Mouse (Mus musculus) hindbrain, postnatal 0 days (tissue): ENCODE results near the gene Cstf2t. TPM values are rescaled to one million over a fixed set of nuclear protein-coding genes. Genes with fewer than 3 reads are reported as not detected.

Experiments used
- ATAC-seq: fragments of 200-750 bp; cut with Nextera tagmentation; 2 replicates; pipeline ENCODE4 v1.8.0; 2017; ENCODE audit warnings: mild to moderate bottlenecking, moderate TSS enrichment, moderate library complexity
- DNase-seq: peaks from one replicate; pipeline ENCODE4 v3.0.0-alpha.2; 2015; ENCODE audit warnings: low spot score
- H3K27ac ChIP-seq: fragments of 300-500 bp; sonication (generic); 2 replicates; pipeline ENCODE4 v1.5.1; 2014; ENCODE audit warnings: mild to moderate bottlenecking
- H3K27me3 ChIP-seq: fragments of 300-500 bp; sonication (generic); 2 replicates; pipeline ENCODE4 v1.6.1; 2014; ENCODE audit warnings: low read length, mixed read lengths; ENCODE audit not compliant: insufficient read depth
- H3K36me3 ChIP-seq: fragments of 300-500 bp; sonication (generic); 2 replicates; pipeline ENCODE4 v1.6.1; 2014; ENCODE audit warnings: low read length, mixed read lengths; ENCODE audit not compliant: insufficient read depth
- H3K4me1 ChIP-seq: fragments of 300-500 bp; sonication (generic); 2 replicates; pipeline ENCODE4 v1.6.1; 2014; ENCODE audit warnings: antibody characterized with exemption, low read length, mixed read lengths; ENCODE audit not compliant: insufficient read depth
- H3K4me2 ChIP-seq: fragments of 300-500 bp; sonication (generic); 2 replicates; pipeline ENCODE4 v1.6.1; 2014; ENCODE audit warnings: low read depth, mild to moderate bottlenecking, low read length, moderate library complexity, mixed read lengths
- H3K4me3 ChIP-seq: fragments of 300-500 bp; sonication (generic); 2 replicates; pipeline ENCODE4 v1.5.1; 2014; ENCODE audit warnings: low read length
- H3K9ac ChIP-seq: fragments of 300-500 bp; sonication (generic); replicated peaks from 2 replicates; pipeline ENCODE4 v1.6.1; 2014; ENCODE audit warnings: mild to moderate bottlenecking, low read length, moderate library complexity, mixed read lengths
- H3K9me3 ChIP-seq: fragments of 300-500 bp; sonication (generic); 2 replicates; pipeline ENCODE4 v1.6.1; 2016; ENCODE audit warnings: low read length, mixed read lengths
- CTCF ChIP-seq: IDR thresholded peaks from 2 replicates; pipeline ENCODE4 v1.5.1; 2016; ENCODE audit warnings: antibody characterized with exemption, control low read depth, low read depth
- WGBS: fragments of 180-500 bp; shearing (Covaris S2); extraction: QIAGEN DNeasy Blood & Tissue Kit; methylation state at CpG from one replicate; pipeline ENCODE4 v1.1.7; 2014; 5-methylcytosine and 5-hydroxymethylcytosine counted together
- polyA plus RNA-seq: library from polyadenylated mRNA; unstranded; fragments of >200 nt; fragmentation: Nextera tagmentation; extraction: Ambion mirVana; gene quantifications from 2 replicates; pipeline ENCODE4 v1.2.1, GENCODE M21; 2015
- total RNA-seq: library from RNA; depleted of rRNA; stranded (reverse); fragments of >200 nt; gene quantifications from 2 replicates; pipeline ENCODE4 v1.2.3, GENCODE M21; 2014

Gene Cstf2t
- total and polyA plus RNA-seq, 2 experiments from 2014 or later: 52.1 to 58.1 TPM

- peak overlapping the region; percentile 47 for H3K4me2 ChIP-seq
- no peaks in the 10 kb centered on the region for H3K36me3 ChIP-seq
- H3K27me3 ChIP-seq: no peaks in the 10 kb centered on the region
- ATAC-seq (peak; percentile 67), DNase-seq (peak; percentile 50)
- TF ChIP-seq CTCF: no peak
- peak overlapping the region; percentile 35; the same call in 1 of the 2 replicates for H3K9ac ChIP-seq
- no peaks in the 10 kb centered on the region for H3K9me3 ChIP-seq
- 28% methylated on average over 24 of the region's 24 CpGs for WGBS
- H3K27ac ChIP-seq: peak overlapping the region; percentile 33
- peak overlapping the region; percentile 18 for H3K4me3 ChIP-seq
- H3K4me1 ChIP-seq: peaks cover 5% of the 10 kb centered on the region; the same call in 1 of the 2 replicates
Observed at GRCm38 (mm10) chr19:31073959-31074716, 8.5 kb upstream of the Cstf2t start.

- no peak for DNase-seq
- H3K27ac ChIP-seq: peak overlapping the region; percentile 33
- peak overlapping the region; percentile 35; the same call in 1 of the 2 replicates for H3K9ac ChIP-seq
- H3K4me2 ChIP-seq: peak overlapping the region; percentile 47
- ATAC-seq: 0 out of 2 replicates have a peak, but pooled peaks have one; percentile 29
- TF ChIP-seq CTCF: no peak
- H3K36me3 ChIP-seq: no peaks in the 10 kb centered on the region
- 4% methylated on average over 3 of the region's 3 CpGs for WGBS
- H3K4me3 ChIP-seq: peak overlapping the region; percentile 18
- H3K4me1 ChIP-seq: peaks cover 5% of the 10 kb centered on the region; the same call in 1 of the 2 replicates
- H3K9me3 ChIP-seq: no peaks in the 10 kb centered on the region
- H3K27me3 ChIP-seq: no peaks in the 10 kb centered on the region
Observed at GRCm38 (mm10) chr19:31074717-31075063, 7.9 kb upstream of the Cstf2t start.

GRCm38 (mm10) chr19:31076106-31076505 lies 6.5 kb upstream of the Cstf2t start:
- no peak overlapping the region for H3K9ac ChIP-seq
- WGBS: 78% methylated on average over 4 of the region's 4 CpGs
- no peak for TF ChIP-seq CTCF
- H3K4me3 ChIP-seq: no peak overlapping the region
- no peaks in the 10 kb centered on the region for H3K36me3 ChIP-seq
- peaks cover 5% of the 10 kb centered on the region; the same call in 1 of the 2 replicates for H3K4me1 ChIP-seq
- no peak for ATAC-seq
- H3K27ac ChIP-seq: no peak overlapping the region
- DNase-seq: no peak
- no peaks in the 10 kb centered on the region for H3K27me3 ChIP-seq
- no peak overlapping the region for H3K4me2 ChIP-seq
- no peaks in the 10 kb centered on the region for H3K9me3 ChIP-seq

- peaks cover 5% of the 10 kb centered on the region for H3K4me1 ChIP-seq
- DNase-seq (no peak), ATAC-seq (no peak)
- H3K27ac ChIP-seq: no peak overlapping the region
- no peak overlapping the region for H3K4me2 ChIP-seq
- TF ChIP-seq CTCF: no peak
- no peaks in the 10 kb centered on the region for H3K27me3 ChIP-seq
- 39% methylated on average over 3 of the region's 3 CpGs for WGBS
- no peaks in the 10 kb centered on the region for H3K9me3 ChIP-seq
- no peak overlapping the region for H3K9ac ChIP-seq
- no peaks in the 10 kb centered on the region for H3K36me3 ChIP-seq
- H3K4me3 ChIP-seq: no peak overlapping the region
Observed at GRCm38 (mm10) chr19:31078241-31078640, 4.4 kb upstream of the Cstf2t start.

GRCm38 (mm10) chr19:31082226-31082625 lies 411 bp upstream of the Cstf2t start:
- Histone ChIP-seq H3K4me2 (peak overlapping the region; percentile 64), H3K36me3 (peaks cover 10% of the 10 kb centered on the region; the same call in 1 of the 2 replicates), H3K27me3 (no peaks in the 10 kb centered on the region), H3K4me3 (peak overlapping the region; percentile 64), H3K9ac (peak overlapping the region; percentile 45; the same call in 1 of the 2 replicates), H3K9me3 (no peaks in the 10 kb centered on the region), H3K27ac (peak overlapping the region; percentile 65), H3K4me1 (peaks cover 17% of the 10 kb centered on the region; the same call in 1 of the 2 replicates)
- DNase-seq (no peak), ATAC-seq (peak; percentile 46; the same call in 1 of the 2 replicates)
- whole genome bisulfite sequencing: 15% methylated on average over 7 of the region's 7 CpGs
- no peak for TF ChIP-seq CTCF

GRCm38 (mm10) chr19:31083761-31084160 lies 1.1 kb downstream of the Cstf2t start:
- no peak for TF ChIP-seq CTCF
- DNase-seq: no peak
- H3K9me3 ChIP-seq: no peaks in the 10 kb centered on the region
- no peak overlapping the region for H3K9ac ChIP-seq
- no peaks in the 10 kb centered on the region for H3K27me3 ChIP-seq
- no peak for ATAC-seq
- H3K27ac ChIP-seq: no peak overlapping the region
- H3K36me3 ChIP-seq: peaks cover 10% of the 10 kb centered on the region; the same call in 1 of the 2 replicates
- peak overlapping the region; percentile 77 for H3K4me2 ChIP-seq
- WGBS: 97% methylated on average over 8 of the region's 8 CpGs
- peak overlapping the region; percentile 64 for H3K4me3 ChIP-seq
- peaks cover 17% of the 10 kb centered on the region; the same call in 1 of the 2 replicates for H3K4me1 ChIP-seq

- no peak for DNase-seq
- H3K36me3 ChIP-seq: no peaks in the 10 kb centered on the region
- WGBS: 77% methylated on average over 3 of the region's 3 CpGs
- ATAC-seq: no peak
- H3K27ac ChIP-seq: no peak overlapping the region
- H3K4me3 ChIP-seq: no peak overlapping the region
- no peaks in the 10 kb centered on the region for H3K4me1 ChIP-seq
- no peak for TF ChIP-seq CTCF
- no peak overlapping the region for H3K9ac ChIP-seq
- H3K4me2 ChIP-seq: no peak overlapping the region
- no peaks in the 10 kb centered on the region for H3K27me3 ChIP-seq
- no peaks in the 10 kb centered on the region for H3K9me3 ChIP-seq
Observed at GRCm38 (mm10) chr19:31097857-31098256, 15.2 kb downstream of the Cstf2t start.
